Mouse (Mus musculus) ZHBTc4 (cell line): ENCODE data around the gene 1700001C19Rik.
"Not testable (repeated sequence)": the region's sequence is repeated elsewhere in the genome, so short reads cannot be mapped to it uniquely, and the experiment has no call there.

Experiments used
- DNase-seq: peaks from one replicate; pipeline ENCODE4 v3.0.0-alpha.2; 2011; ENCODE audit warnings: low read depth, low spot score

Gene 1700001C19Rik

DNA sequence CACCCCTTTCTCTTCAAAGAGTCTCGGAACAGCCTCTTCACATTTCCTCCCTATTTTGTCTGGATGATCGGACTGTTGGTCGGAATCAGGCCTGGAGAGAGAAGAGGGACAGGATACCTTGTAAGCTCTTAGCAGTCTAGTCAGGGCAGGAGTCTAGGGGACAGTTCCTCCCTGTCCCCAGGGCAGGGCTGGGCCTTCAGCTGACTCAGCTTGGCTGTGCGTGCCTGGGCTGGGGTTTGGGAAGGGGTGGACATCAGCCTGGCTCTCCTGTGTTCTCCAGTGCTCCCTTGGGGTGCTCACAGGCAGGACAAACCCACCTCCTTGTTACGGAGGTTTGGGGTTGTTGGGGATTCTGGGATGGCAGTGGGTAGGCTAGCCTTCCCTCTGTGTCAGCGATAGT is 1.4 kb upstream of the 1700001C19Rik start:
- DNase-seq, result no peak

DNA sequence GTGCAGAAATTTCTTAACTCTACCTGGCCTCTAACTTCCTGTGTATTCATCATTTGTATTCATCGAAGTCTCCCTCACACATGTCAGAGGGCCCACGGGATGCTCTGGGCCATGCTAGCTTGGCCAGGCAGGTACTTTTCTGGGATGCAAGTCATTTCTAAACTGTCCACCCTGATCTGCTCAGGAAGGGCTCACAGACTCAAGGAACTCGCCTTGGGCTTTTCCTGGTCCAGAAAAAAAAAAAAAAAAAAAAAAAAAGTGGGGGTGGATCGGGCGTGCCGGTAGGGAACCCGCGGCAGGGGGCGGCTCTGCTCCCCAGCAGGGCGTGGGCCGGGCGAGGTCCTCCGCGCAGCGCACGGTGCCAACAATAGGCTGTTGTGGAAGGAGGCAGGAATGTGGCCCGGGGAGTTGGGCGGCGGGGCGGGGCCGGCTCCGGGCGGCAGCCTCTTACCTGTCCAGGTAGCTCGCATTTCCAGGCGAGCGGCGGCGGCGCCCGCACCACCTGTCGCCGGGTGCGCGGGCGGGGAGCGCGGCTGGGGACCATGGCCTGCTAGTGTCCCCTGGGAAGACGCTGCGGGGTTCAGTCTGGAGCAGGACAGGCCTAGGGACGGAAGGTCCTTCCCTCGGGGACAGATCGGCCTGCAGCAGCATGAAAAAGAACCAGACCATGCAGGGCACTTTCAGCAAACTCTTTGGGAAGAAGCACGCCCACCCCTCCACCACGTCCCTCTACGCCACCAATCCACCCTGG is 845 bp downstream of the 1700001C19Rik start, which contains the start of gene AI661453:
AI661453 (plus strand) TSS at position 460 of the 751 bp plus-strand sequence.
- DNase-seq, result peak; percentile 82

DNA sequence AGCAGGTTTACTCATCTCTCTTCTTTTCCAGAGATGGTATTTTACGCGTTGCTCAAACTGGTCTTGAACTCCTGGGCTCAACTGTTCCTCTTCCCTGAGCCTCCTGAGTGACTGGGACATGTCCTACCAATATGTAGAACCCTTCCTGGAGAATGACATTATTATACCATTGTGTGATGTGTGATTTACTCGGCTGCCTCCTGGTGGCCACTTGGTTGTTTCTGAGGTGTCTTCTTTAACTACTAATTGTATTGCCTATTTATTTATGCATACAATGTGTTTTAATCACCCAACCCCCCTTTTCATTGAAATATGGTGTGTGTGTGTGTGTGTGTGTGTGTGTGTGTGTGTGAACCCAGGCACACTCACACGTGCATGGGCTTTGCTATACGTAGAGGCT is 6.4 kb downstream of the 1700001C19Rik start:
- DNase-seq, result peak; percentile 44

DNA sequence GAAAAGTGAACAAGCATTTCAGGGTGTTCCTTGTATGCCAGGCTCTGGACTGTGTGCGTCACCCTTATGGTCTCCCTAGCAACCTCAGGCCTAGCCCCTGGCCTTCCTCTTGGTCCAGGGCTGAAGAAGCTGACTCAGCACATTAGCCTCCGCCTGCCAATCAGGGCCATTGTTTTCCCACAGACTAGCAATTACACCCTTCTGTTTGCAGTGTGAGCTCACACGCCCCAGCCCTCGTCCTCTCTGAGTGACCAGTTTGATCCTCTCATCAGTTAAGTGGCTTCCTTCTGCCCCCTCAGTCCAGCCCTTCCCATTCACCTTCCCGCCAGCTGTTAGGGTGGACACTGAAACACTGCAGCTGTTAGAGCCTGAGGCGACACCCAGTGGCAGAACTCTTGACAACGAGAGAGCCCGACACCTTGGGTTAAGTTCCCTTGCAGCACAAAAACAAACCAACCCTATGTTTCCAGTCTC is 8.3 kb downstream of the 1700001C19Rik start:
- DNase-seq, result no peak

DNA sequence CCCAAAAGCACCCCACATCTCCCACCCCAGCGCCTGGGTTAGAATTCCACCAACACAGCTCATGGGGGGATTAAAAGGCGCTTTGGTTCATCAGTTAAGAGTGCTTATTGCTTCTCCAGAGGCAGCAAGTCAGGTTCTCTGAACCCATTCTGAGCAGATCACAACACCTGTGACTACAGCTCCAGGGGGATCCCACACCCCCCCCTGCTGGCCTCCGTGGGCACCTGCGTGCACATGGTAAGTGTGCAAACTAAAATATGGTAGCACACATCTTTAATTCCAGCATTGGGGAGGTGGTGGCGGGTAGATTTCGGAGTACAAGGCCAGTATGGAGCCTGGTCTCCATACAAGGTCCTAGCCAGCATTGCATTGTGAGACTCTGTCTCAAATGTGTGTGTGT is 9.9 kb downstream of the 1700001C19Rik start:
- no peak for DNase-seq

DNA sequence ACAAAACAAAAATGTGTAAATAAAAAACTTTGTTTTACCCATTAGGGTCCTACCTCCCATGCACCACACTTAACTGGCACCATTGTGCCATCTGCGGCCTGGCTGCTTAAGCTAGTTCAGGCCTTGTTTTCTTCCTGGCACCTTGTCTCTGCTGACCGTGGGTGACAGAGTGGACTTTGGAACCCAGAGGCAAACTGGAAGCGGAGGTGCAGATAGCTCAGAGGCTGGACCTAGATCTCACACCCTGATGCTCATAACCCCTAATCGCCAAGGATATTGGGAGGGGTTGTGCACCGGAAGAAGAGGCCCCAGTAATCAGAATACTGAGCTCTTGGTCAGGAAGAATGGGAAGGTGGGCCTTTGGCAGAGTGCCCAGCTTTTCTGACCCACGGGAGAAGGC is 13.0 kb downstream of the 1700001C19Rik start:
- DNase-seq, result no peak

DNA sequence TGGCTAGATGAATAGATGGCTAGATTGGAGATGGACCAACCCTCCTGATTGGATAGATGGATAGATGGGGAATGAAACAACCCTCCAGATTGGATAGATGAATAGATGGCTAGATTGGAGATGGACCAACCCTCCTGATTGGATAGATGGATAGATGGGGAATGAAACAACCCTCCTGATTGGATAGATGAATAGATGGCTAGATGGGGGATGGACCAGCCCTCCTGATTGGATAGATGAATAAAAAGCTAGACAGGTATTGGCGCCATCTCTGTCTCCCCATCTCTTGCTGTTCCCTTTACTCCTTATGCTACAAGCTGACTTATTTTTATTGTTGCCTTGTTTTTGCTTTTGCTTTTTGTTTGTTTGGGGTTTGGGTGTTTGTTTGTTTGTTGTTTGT is 14.6 kb downstream of the 1700001C19Rik start:
- DNase-seq, result not testable (repeated sequence)

DNA sequence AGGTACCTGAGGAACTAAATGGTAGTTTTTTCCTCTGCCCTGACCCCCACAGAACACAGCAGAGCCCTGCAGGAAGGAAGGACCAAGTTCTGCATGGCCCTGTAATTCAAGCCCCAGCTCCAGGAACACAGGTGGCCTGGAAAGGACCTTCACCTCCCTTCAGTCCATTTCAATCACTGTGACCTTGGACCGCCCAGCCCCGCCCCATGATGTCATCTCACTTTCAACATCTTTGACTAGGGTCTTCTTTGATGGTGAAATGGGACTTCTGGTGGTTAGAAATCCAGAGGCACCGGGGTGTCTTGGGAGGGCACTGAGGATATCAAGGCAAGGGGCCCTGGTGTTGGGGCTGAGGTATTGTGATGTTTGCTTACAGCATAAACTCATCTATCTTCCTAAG is 15.6 kb downstream of the 1700001C19Rik start:
- peak; percentile 64 for DNase-seq

DNA sequence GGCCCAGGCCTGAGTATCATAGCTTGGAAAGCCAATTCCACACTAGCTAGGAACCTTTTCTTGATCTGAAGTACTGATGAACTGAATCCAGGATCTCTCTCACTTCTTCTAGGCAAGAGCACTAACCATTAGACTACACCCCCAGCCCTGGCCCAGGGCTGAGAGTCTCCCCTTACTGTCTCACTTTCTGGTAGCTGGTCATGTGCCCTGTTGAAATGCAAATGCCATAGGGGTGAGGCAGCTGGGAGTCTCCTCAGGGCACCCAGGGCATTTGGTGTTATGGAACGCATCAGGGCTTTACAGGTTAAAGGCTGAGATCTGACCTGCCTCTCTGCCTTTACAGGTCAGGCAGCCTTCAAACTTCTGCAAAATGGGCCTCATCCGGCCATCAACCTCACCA is 17.0 kb downstream of the 1700001C19Rik start:
- DNase-seq, result peak; percentile 69

DNA sequence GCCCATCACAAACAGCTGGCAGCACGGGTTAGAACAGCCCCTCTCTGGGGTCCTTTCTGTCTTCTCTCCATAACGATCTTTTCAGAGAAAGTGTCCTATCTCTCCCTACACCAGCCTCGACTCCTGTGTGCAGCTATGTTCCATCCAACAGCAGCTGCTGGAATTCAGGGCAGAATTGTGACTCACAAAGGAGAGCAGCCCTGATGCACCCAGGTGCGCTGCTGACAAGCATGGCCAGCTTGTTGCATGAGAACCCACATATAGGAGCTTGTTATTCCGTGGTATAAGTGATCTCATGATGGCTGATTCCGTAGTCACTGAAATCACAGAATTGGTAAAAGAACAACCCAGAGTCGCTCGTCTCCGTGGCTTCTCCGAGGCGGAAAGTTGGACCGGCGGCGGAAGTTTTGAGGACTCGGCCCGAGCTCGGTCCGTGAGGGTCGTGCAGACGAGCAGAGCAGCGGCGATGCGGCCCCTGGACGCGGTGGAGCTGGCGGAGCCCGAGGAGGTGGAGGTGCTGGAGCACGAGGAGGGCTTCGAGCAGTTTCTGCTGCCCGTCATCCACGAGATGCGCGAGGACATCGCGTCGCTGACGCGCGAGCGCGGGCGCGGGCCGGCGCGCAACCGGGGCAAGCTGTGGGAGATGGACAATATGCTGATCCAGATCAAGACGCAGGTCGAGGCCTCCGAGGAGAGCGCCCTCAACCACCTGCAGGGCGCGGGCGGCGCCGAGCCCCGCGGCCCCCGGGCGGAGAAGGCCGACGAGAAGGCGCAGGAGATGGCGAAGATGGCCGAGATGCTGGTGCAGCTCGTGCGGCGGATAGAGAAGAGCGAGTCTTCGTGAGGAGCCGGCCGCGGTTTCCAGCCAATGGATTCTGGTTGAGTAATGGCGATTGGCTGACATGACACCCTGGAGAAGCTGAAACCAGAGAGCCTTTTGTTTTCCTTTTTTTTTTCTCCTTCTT is 27.0 kb downstream of the 1700001C19Rik start:
- DNase-seq, result peak; percentile 32

DNA sequence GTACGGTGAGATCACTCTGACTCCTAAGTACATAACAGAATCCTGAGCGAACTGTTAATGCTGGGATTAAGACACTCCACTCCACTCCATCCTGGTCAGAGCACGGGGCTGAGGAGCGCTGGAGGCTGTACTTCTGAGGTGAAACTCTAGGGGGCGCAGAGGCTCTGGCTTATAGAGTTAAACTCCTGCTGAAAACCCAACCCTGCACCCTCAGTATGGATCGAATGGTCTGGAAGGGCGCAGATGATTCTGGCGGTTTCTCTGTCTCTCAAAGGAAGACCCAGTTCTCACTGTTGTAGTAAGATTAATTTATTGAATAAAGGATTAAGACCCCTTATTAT is 28.6 kb downstream of the 1700001C19Rik start:
- DNase-seq, result peak; percentile 88

DNA sequence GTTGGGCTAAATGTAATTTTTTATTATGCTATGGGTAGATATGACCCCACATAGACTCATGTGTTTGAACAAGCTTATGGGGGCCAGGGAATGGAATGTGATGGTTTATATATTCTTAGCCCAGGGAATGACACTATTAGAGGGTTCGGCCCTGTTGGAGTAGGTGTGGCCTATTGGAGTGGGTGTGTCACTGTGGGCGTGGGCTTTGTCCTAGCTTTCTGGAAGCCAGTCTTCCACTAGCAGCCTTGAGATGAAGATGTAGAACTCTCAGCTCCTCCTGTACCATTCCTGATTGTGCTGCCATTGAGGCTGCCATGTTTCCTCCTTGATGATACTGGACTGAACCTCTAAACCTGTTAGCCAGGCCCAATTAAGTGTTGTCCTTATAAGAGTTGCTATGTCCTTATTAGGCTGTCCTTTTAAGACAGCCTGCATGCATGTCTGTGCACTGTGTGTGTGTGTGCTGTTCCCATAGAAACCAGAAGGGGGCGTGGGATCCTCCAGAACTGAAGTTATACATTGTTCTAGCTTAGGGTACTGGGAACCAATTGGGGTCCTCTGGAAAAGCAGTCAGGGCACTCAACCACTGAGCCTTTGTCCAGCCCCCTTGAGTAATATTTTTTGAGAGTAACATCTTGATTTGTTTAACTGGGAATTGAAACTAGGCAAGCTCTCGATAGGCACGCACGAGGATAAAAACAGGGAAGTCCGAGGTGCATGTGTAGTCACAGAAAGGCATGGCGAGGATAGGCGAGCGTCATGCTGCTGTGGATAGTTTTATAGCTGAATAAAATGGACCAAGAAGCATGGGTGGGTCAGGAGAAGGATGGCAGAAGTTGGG is 29.2 kb downstream of the 1700001C19Rik start:
- peak; percentile 66 for DNase-seq

DNA sequence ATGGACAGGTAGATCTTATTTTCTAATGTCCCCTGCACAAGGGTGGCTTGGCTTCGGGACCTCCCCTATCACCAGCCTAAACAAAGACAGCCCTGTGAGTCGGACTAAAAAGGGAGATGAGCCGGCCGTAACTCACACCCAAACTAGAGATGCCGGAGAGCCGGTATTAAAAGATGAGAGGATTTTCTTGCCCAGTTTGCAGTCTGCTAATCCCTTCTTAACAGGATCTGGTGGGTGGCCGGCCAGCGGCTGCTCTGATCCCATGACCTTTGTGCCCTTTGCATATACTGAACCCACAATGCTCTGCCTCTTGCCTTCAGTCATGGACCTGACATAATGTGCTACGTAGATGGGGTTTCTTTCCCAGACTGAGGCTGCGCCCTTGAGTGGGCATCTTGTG is 36.7 kb downstream of the 1700001C19Rik start, which contains the start of gene Guca1a:
Guca1a (minus strand) TSS at position 134 of the 400 bp plus-strand sequence.
- DNase-seq, result no peak

DNA sequence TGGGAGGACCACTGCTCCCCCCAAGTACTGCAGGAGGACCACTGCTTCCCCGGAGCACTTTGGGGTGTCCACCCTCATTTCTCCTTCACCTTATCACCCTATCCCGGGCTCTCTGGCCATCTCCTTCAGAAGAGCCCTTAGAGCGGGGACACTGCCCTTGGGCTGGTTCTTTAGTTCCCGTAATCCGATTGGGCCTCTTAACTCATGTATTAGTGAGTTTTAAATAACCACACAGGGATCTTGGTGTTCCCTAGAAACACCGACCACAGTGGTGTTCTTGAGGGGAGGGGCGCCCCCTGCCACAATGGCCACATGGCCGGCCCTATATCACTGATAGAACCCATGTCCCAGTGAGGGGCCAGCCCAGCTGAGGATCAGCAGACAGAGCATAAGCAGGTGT is 38.1 kb downstream of the 1700001C19Rik start:
- no peak for DNase-seq

DNA sequence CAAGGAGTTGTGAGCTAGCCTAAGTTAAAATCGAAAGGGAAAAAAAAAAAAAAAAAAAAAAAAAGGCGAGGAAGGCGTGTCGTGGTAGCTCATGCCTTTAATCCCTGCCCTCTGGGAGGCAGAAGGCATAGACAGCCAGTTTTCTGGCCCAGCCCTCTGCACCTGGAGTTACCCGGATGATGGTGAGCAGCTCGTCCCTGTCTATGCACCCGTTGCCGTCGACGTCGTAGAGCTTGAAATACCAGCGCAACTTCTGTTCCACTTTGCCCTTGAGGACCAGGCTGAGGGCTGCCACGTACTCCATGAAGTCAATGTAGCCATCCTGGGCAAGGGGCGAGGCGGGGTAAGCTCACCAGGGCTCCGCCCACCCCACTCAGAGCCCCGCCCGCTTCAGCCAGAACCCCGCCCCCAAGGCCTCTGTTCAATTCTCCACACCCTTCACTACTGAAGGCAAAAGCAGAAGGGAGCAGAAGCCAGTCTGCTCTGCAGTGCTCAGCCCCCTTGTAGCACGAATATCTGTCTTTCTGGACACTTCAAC is 41.7 kb downstream of the 1700001C19Rik start:
- peak; percentile 91 for DNase-seq

DNA sequence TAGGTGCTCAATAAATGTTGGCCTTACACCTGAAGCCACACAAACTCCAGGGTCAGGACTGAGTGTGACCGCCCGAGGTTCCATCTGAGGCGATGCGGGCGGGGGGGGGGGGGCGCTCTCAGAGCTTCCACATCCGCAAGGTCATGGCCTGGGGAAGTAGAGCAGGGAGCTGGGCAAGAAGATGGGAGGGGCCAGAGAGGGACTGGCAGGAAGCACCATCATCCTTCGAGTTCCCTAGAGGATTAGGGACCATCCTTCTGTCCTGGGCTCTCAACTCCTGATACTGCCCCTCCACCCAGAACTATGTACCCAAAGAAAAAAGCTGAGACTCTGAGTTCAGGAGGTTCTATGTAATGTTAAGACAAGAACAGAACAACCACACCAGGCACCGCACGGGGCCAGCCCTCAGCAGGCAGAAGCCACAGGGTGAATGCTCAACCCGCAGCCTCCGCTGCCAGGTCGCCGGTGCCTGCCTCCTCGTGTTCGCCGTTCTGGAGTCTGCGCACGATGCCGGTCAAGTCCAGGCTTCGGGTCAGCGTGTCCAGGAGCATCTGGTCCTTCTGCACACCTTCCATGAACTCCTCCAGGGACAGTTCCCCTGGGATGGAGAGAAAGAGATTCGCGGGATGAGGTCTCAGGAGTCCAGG is 42.8 kb downstream of the 1700001C19Rik start:
- no peak for DNase-seq

DNA sequence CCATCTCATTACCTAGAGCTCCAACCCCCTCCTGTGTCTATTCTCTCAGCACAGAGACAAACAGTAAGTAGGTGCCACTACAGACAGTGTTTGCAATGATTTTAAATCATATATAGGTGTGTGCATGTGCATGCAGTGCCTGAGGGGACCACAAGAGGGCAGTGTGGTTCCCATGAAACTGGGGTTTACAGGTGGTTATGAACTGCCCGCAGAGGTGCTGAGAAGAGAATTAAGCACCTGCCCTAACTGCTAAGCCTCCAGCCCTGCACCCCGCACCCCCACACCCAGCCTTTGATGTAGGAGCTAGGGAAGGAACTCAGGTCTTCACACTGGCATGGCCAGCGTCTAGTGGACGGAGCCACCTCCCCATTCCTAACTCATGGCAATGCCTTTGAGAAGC is 50.5 kb downstream of the 1700001C19Rik start:
- peak; percentile 80 for DNase-seq

DNA sequence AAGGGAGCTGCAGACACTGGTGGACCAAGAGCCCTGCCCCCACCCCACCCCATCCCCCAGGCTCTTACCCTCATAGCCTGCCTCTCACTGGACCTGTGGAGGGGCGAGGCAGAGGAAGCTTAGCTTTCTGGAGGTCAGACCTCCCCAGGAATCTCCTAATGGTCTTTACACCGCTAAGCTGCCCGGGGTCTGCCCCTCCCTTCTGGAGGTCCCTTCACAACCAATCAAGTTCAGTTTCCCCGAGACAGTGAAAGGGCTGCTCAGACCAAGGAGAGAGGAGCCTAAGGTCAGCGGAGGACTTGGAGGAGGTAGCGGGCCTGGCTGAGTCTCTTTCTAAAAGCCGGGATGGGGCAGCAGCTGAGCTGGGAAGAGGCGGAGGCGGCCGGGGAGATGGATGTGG is 52.0 kb downstream of the 1700001C19Rik start, which contains the start of gene Guca1b:
Guca1b (plus strand) TSS at position 249 of the 400 bp plus-strand sequence.
- no peak for DNase-seq

DNA sequence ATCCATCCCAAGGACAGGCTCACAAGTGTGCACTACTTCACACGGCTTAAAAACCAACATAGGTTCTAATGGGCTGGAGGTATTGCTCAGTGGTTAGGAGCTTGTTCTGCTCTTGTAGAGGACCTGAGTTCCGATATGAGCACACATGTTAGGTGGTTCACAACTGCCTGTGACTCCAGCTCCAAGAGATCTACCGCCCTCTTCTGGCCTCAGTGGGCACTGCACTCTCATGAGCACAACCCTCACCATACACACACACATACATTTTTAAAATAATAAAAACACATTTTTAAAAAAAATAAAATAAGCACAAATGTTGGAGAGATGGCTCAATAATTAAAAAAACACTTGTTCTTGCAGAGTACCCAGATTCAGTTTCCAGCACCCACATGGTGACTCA is 53.1 kb downstream of the 1700001C19Rik start:
- no peak for DNase-seq

DNA sequence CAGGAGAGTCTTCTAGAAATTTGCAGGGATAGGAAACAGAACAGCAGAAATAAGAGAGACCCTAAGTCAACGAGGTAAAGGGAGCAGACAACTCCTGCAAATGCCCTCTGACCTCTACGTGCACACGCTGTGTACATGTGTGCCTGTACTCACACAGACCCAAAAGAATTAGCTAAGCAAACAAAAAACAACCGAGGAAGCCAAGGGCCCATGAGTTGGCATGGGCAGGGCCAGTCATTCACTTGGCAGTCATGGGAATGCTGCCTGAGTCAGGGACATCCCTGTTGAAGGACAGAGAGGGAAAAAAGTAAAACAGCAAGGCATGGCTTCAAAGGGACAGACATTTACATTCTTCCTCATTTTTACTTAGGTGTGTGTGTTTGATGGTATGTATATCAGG is 53.9 kb downstream of the 1700001C19Rik start:
- no peak for DNase-seq

DNA sequence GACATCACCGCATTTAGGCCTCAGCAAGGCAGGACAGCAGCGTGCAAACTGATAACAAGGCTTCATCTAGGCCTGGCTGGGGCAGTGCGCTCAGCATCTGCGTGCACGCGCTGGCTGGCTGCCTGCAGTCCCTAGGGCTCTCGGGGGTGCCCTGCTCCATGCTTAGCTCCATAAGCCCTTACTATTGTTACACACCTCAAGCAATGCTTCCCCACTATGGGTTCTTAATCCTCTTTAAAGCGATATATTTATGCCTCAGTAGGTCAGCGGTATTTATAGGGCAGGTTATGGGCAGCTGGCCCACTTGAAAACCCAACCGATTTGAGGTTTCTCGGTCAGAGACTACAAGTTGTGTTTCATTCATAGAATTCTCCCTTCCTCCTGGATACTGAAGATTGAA is 55.3 kb downstream of the 1700001C19Rik start:
- no peak for DNase-seq
